Mouse (Mus musculus) embryonic facial prominence, embryonic 13.5 days (tissue): Measurements from ENCODE around the gene Wnt6. TPM values are rescaled to one million over a fixed set of nuclear protein-coding genes. Genes with fewer than 3 reads are reported as not detected.
"Not testable (repeated sequence)": the region's sequence is repeated elsewhere in the genome, so short reads cannot be mapped to it uniquely, and the experiment has no call there.

Source experiments
- ATAC-seq: fragments of 200-750 bp; cut with Nextera tagmentation; 2 replicates; pipeline ENCODE4 v1.8.0; 2017; ENCODE audit warnings: low read depth; ENCODE audit not compliant: insufficient number of reproducible peaks, insufficient read depth, low FRiP score, low TSS enrichment
- H3K27ac ChIP-seq: fragments of 300-500 bp; sonication (generic); 2 replicates; pipeline ENCODE4 v1.5.1; 2015; ENCODE audit warnings: moderate library complexity, mild to moderate bottlenecking, inconsistent platforms
- H3K27me3 ChIP-seq: fragments of 300-500 bp; sonication (generic); 2 replicates; pipeline ENCODE4 v1.6.1; 2015; ENCODE audit warnings: mild to moderate bottlenecking, inconsistent platforms
- H3K36me3 ChIP-seq: fragments of 300-500 bp; sonication (generic); 2 replicates; pipeline ENCODE4 v1.6.1; 2015; ENCODE audit warnings: mild to moderate bottlenecking, inconsistent platforms
- H3K4me1 ChIP-seq: fragments of 300-500 bp; sonication (generic); 2 replicates; pipeline ENCODE4 v1.6.1; 2015; ENCODE audit warnings: inconsistent platforms
- H3K4me2 ChIP-seq: fragments of 300-500 bp; sonication (generic); 2 replicates; pipeline ENCODE4 v1.6.1; 2015; ENCODE audit warnings: moderate library complexity, mild to moderate bottlenecking, inconsistent platforms
- H3K4me3 ChIP-seq: fragments of 300-500 bp; sonication (generic); 2 replicates; pipeline ENCODE4 v1.5.1; 2015; ENCODE audit warnings: mild to moderate bottlenecking, inconsistent platforms
- H3K9ac ChIP-seq: fragments of 300-500 bp; sonication (generic); 2 replicates; pipeline ENCODE4 v1.6.1; 2015; ENCODE audit warnings: mild to moderate bottlenecking, inconsistent platforms
- H3K9me3 ChIP-seq: fragments of 300-500 bp; sonication (generic); 2 replicates; pipeline ENCODE4 v1.6.1; 2016; ENCODE audit warnings: inconsistent platforms
- WGBS: fragments of 180-500 bp; shearing (Covaris S2); methylation state at CpG from one replicate; pipeline ENCODE4 v1.1.7; 2015; ENCODE audit warnings: mixed read lengths; 5-methylcytosine and 5-hydroxymethylcytosine counted together
- polyA plus RNA-seq: library from polyadenylated mRNA; unstranded; fragments of >200 nt; fragmentation: Nextera tagmentation; extraction: Ambion mirVana; gene quantifications from 2 replicates; pipeline ENCODE4 v1.2.1, GENCODE M21; 2015

Wnt6 gene
- polyA plus RNA-seq, 1 experiment from 2014 or later, result 55.5 TPM

DNA sequence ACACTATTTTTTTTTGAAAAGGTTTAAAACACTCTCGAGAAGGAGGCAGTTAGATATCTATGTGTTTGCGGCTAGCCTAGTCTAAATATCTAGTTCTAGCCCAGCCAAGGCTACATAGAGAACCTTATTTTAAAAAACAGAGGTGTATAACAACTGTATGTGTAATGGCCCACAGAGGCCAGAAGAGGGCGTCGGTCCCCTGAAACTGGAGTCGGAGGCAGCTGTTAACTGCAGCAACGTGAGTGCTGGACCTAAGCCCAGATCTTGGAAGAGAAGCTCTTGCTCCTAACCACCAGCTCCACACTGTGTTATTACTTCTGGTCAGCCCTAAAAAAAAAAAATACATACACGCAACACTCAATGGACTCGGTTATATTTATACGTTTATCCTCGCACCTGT, 37.3 kb downstream of the Wnt6 start:
- ATAC-seq, result no peak
- Histone ChIP-seq H3K9me3 (no peaks in the 10 kb centered on the region), H3K4me3 (no peak overlapping the region), H3K4me1 (peaks cover 42% of the 10 kb centered on the region), H3K36me3 (no peaks in the 10 kb centered on the region), H3K27ac (no peak overlapping the region), H3K27me3 (peaks cover 74% of the 10 kb centered on the region), H3K9ac (no peak overlapping the region), H3K4me2 (no peak overlapping the region)
- 56% methylated on average over 10 of the region's 10 CpGs for WGBS

DNA sequence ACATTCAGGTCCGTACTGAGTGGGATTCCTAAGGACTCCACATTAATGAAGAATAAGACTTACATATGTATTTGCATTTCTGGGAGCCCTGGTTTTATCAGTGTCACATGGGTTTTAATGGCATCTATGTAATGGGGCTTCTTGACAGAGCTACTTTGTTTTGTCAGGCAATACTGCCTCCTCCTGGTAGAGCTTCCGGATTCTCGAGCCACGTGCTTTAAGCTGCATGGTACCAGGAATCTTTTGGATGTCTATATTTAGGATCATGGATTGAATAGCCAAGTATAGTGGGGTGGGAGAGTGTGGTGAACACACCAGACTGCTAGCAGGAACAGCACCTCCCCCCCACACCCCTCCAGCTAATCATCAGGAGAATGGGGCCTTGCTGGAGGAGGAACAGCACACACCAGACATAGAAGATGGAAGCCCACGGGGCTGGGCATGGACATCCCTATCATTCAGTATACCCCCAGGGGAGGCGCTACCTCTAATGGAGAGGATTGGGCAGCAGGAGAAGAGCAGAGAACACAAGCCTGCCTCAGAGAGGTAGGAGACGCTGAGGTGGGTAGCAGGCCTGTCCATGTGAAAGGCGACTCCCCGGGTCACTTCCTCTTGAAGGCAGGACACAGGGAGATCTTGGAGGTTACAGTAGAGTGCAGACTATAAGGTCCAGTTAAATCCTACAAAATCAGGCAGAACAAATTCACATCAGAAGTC, 43.4 kb downstream of the Wnt6 start:
- no peaks in the 10 kb centered on the region for H3K9me3 ChIP-seq
- H3K27me3 ChIP-seq, result peaks cover 15% of the 10 kb centered on the region
- H3K36me3 ChIP-seq, result no peaks in the 10 kb centered on the region
- H3K4me2 ChIP-seq, result no peak overlapping the region
- WGBS, result 69% methylated on average over 9 of the region's 9 CpGs
- H3K4me1 ChIP-seq, result peaks cover 5% of the 10 kb centered on the region; the same call in 1 of the 2 replicates
- H3K4me3 ChIP-seq, result no peak overlapping the region
- no peak for ATAC-seq
- H3K27ac ChIP-seq, result no peak overlapping the region
- H3K9ac ChIP-seq, result no peak overlapping the region

DNA sequence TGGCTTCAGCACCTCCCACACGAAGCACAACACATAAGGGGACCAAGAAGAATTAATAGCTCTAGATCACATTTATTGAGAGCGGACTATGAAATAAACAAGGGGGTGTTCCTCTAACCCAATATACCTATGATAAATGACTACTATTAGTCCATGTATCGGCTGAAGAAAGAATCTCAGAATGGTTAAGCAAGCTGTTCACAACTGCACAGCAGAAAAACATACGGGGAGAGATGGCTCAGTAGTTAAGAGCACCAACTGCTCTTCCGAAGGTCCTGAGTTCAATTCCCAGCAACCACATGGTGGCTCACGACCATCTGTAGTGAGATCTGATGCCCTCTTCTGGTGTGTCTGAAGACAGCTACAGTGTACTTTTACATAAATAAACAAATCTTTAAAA, 44.3 kb downstream of the Wnt6 start:
- peaks cover 11% of the 10 kb centered on the region for H3K27me3 ChIP-seq
- H3K36me3 ChIP-seq, H3K4me1 ChIP-seq, H3K9me3 ChIP-seq, H3K4me3 ChIP-seq, H3K9ac ChIP-seq, H3K4me2 ChIP-seq, H3K27ac ChIP-seq, ATAC-seq: not testable (repeated sequence)
- WGBS, result 88% methylated on average over 6 of the region's 6 CpGs

DNA sequence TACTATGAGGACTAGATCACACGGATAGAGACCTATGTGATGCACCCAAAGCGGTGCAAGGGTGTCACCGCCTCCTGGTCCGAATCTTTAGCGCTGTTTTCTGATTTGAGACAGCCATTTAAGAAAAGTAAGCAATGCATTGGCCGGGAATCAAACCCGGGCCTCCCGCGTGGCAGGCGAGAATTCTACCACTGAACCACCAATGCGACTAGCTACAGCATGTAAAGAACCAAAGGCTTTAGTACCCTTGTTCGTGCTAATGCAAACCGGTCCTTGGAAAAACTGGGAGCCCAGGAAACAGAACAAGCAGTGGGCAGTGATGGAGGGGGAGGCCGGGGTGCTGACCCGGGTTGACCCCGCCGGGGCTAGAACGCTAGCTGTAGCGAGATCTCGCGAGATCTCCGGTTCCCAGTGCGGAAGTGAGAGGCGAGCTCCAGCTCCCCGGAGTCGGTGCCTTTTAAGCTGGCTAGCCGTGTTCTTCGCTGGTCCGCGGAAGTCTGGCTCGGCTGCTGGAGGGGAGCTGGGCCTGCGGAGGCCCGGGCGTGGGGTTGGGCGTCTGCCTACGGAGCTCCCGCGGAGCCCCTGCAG, 45.0 kb downstream of the Wnt6 start:
- Histone ChIP-seq H3K9ac (peak overlapping the region; percentile 86), H3K27ac (peak overlapping the region; percentile 95), H3K4me3 (peak overlapping the region; percentile 76), H3K9me3 (no peaks in the 10 kb centered on the region), H3K36me3 (no peaks in the 10 kb centered on the region), H3K4me2 (peak overlapping the region; percentile 70), H3K27me3 (peaks cover 4% of the 10 kb centered on the region), H3K4me1 (peaks cover 5% of the 10 kb centered on the region; the same call in 1 of the 2 replicates)
- peak; percentile 53 for ATAC-seq
- WGBS, result 4% methylated on average over 38 of the region's 38 CpGs

DNA sequence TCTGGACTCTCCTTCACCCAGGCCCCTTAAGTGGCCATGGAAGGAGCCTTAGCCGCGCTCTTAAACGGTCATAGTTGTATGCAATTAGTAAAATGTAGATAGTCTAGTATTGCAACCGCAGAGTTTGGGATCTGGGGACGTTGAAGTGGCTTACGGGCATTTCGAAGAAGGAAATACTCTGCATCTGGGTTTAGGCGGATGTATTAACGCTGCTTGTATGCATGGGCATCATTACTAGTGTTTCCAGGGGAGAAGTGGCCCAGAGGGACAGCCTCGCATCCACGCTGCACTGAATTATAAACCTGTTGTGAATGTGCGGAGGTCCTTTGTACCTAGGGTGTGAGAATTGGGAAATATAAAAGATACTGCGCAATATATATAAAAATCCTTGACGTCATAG, 45.5 kb downstream of the Wnt6 start:
- Histone ChIP-seq H3K9me3 (no peaks in the 10 kb centered on the region), H3K4me3 (peak overlapping the region; percentile 76), H3K4me2 (peak overlapping the region; percentile 70), H3K27me3 (no peaks in the 10 kb centered on the region), H3K4me1 (peaks cover 5% of the 10 kb centered on the region; the same call in 1 of the 2 replicates), H3K36me3 (no peaks in the 10 kb centered on the region), H3K9ac (peak overlapping the region; percentile 86), H3K27ac (peak overlapping the region; percentile 95)
- no peak for ATAC-seq
- WGBS, result 11% methylated on average over 14 of the region's 14 CpGs

DNA sequence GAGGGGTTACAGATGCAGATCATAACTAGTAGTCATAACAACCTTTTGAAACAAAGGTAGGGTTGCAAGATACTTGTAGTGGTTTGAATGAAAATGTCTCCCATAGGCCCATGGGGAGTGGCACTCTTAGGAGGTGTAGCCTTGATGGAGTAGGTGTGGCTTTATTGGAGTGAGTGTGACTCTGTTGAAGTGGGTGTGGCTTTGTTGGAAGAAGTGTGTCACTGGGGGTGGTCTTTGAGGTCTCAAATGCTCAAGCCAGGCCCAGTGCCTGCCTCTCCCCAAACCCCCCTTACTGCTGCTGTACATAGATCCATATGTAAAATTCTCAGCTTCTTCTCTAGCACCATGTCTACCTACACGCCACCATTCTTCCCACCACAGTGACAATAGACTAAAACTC, 46.8 kb downstream of the Wnt6 start:
- H3K9me3 ChIP-seq, result no peaks in the 10 kb centered on the region
- H3K27ac ChIP-seq, result no peak overlapping the region
- no peak overlapping the region for H3K4me2 ChIP-seq
- no peak overlapping the region for H3K4me3 ChIP-seq
- no peaks in the 10 kb centered on the region for H3K27me3 ChIP-seq
- H3K9ac ChIP-seq, result no peak overlapping the region
- no peak for ATAC-seq
- WGBS, result 90% methylated on average over 1 of the region's 1 CpGs
- no peaks in the 10 kb centered on the region for H3K36me3 ChIP-seq
- H3K4me1 ChIP-seq, result peaks cover 5% of the 10 kb centered on the region; the same call in 1 of the 2 replicates

DNA sequence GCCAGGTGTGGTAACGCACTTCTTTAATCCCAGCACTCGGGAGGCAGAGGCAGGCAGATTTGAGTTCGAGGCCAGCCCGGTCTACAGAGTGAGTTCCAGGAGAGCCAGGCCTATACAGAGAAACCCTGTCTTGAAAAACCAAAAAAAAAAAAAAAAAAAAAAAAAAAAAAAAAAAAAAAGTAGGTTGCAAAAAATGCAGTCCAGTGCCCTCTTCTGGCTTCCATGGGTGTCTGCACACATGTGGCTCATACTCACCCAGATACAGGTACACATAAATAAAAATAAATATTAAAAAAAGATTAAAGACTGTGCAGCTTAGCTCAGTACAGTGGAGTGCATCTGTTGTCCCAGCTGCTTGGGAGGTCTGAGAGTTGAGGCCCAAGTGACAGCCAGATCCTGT, 51.9 kb downstream of the Wnt6 start:
- not testable (repeated sequence) for H3K4me2 ChIP-seq, H3K9me3 ChIP-seq, ATAC-seq, H3K4me1 ChIP-seq, H3K4me3 ChIP-seq, H3K27ac ChIP-seq, H3K9ac ChIP-seq, H3K36me3 ChIP-seq, H3K27me3 ChIP-seq
- WGBS, result 93% methylated on average over 4 of the region's 4 CpGs

DNA sequence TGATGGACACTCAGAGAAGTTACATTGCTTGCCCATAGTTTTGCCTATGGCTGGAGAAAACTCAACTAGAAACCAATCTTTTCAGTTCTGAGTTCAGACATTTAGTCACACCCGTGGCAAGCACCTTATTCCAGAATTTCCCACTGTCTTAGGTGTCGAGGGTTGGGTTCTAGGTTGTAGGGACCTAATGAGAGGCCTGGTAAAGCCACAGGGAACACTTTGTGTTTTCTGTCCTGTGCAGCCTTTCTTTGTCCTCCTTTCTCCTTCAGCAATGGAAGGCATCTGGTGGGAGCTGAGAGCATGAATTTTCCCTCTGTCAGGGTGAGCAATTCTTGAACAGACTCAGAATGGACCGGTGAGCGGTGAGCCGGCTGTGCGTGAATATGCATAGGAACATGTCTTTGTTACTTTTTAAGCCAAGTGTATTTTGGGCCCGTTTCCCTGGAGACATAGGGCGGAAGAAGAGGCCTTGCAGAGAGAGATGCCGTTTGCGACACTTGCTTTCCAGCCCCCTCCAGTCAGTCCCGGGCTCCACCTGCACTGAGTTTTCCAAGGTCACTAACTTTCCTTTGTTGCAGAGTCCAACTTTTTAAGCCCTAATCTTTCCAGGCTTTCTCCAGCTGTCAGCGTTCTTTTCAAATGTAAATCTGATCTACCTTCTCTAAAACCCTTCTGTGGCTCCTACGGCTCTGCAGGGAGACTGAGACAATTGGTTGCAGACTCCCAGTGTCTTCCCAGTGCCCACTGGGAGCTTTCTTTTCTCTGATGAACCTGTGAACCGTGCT, 53.0 kb downstream of the Wnt6 start:
- ATAC-seq, result no peak
- Histone ChIP-seq H3K9ac (no peak overlapping the region), H3K36me3 (no peaks in the 10 kb centered on the region), H3K4me1 (0 out of 2 replicates have a peak, but pooled peaks cover 3% of the 10 kb centered on the region), H3K4me3 (no peak overlapping the region), H3K9me3 (no peaks in the 10 kb centered on the region), H3K4me2 (no peak overlapping the region), H3K27me3 (no peaks in the 10 kb centered on the region; the same call in 1 of the 2 replicates), H3K27ac (no peak overlapping the region)
- 17% methylated on average over 14 of the region's 14 CpGs for WGBS

DNA sequence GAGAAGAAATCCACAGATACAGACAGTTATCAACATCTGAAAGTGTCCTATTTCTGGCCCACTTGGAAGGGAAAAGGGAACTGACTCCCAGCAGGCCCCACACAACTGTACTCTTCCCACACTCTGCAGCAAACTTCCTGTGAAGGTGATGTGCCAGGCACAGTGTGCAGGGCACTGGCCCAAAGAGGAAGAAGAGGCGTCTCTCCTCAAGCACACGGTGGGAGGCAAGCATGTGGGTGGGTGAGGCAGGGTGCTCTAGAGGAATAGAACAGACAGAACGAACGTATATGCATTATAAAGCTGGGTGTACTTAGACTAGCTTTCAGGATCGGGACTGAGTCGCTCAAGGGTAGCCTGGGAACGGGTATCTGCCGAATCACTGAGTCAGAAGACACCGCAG, 58.4 kb downstream of the Wnt6 start:
- H3K4me3 ChIP-seq, result no peak overlapping the region

DNA sequence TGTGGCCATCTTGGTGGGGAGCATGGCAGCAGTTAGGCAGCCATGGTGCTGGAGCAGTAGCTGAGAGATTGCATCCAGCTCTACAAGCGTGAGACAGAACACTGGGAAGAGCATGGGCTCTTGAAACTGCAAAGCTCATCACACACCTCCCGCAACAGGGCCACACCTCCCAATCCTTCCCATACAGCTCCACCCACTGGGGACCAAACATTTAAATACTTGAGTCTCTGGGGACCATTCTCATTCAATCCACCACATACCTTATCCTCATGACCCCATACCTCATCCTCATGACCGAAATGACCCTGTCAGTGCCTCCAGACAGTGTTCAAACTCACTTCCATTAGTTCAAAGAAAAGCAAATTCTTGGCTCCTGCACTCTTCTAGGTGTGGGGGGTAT, 61.6 kb downstream of the Wnt6 start:
- no peak for ATAC-seq
- no peaks in the 10 kb centered on the region for H3K4me1 ChIP-seq
- WGBS, result 88% methylated on average over 3 of the region's 3 CpGs
- peaks cover 13% of the 10 kb centered on the region for H3K27me3 ChIP-seq
- no peaks in the 10 kb centered on the region for H3K9me3 ChIP-seq
- H3K9ac ChIP-seq, result no peak overlapping the region
- no peak overlapping the region for H3K4me3 ChIP-seq
- H3K27ac ChIP-seq, result no peak overlapping the region
- H3K36me3 ChIP-seq, result no peaks in the 10 kb centered on the region
- no peak overlapping the region for H3K4me2 ChIP-seq

More for the DNA sequence above, 58.4 kb downstream of the Wnt6 start:
- 0 out of 2 replicates have a peak, but pooled peaks cover 2% of the 10 kb centered on the region for H3K4me1 ChIP-seq
- H3K9ac ChIP-seq, result no peak overlapping the region
- no peak for ATAC-seq
- no peak overlapping the region for H3K27ac ChIP-seq
- H3K27me3 ChIP-seq, result peaks cover 13% of the 10 kb centered on the region
- H3K9me3 ChIP-seq, result no peaks in the 10 kb centered on the region
- no peaks in the 10 kb centered on the region for H3K36me3 ChIP-seq
- 80% methylated on average over 9 of the region's 9 CpGs for WGBS
- H3K4me2 ChIP-seq, result no peak overlapping the region
